Mouse (Mus musculus): ENCODE measurements at regions not wholly inside any gene's neighbourhood (a gene's known extent, or its start where the extent isn't known, plus 50 kb on each side); places are given as distances from the start of the nearest gene placed in this dataset.
A peak's percentile ranks its signal among the peaks of the same experiment; 100 is the strongest.

DNA sequence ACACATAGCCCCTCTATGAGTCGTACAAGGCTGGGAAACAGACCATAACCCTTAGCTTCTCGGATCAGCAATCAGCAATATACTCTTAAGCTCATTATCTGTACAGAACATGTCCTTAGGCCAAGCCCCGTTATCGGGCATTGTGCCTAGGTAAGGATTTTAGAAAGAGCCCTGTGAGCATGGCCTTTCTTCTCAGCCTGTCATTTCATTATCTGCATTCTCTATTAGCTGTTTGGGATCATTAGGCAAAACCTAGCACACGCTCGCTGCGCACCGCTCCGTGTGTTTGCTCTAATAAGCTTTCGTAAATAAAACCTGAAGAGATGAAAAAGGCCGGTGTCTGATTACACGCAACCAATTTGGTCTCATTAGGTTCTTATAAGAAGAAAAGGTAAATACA is 2507.1 kb upstream of the 5930422O12Rik start:
- peaks cover 11% of the 10 kb centered on the region for H3K4me1 ChIP-seq
- DNase-seq (ENCODE audit: low spot score) = no peak
- no peak overlapping the region for H3K27ac ChIP-seq
- H3K27me3 ChIP-seq (ENCODE audit: low read depth, poor library complexity, severe bottlenecking) = 0 out of 2 replicates have a peak, but pooled peaks cover 5% of the 10 kb centered on the region
- no peaks in the 10 kb centered on the region for H3K9me3 ChIP-seq (replicated peaks)
- H3K4me3 ChIP-seq = no peak overlapping the region
- WGBS = 84% methylated on average over 12 of the region's 12 CpGs
- no peaks in the 10 kb centered on the region for H3K36me3 ChIP-seq

DNA sequence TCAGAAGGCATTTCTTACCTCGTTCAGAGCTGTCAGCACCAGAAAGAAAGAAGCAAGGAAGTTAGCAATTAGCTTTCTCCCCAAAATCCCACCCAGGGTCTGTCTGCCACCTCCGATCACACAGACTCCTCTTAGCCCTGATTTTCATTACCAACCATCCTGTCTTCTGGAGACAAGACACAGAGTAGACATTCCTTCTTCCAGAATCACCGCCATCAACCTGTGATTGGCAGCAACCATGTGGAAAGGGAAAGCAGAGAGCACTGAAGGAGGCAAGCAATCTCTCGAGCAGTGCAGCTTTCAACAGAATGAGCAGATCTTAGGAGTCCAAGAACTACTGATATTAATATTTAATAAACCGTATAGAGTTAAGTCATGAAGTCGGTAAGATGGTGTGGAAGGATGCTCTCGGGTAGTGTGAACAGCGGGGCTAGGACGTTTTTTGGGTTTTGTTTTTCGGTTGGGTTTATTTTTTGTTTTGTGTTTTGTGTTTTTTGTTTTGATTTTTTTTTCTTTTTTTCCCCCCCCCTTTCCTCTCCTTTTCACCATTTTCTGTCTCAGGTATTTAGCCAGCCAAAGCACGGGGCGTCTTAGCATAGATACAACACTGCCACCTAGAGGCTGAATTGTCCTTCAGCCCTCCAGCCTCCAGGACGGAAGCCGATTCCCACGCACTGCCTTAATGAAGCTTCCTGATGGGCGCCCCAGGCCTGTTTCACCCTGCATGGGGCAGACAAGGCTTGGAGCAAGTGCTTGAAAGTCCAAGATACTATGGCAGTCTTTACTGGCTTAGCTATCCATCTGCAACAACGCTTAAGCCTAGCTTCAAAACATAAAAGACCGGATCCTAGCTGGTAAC is 2505.0 kb upstream of the 5930422O12Rik start:
- H3K27ac ChIP-seq = no peak overlapping the region

DNA sequence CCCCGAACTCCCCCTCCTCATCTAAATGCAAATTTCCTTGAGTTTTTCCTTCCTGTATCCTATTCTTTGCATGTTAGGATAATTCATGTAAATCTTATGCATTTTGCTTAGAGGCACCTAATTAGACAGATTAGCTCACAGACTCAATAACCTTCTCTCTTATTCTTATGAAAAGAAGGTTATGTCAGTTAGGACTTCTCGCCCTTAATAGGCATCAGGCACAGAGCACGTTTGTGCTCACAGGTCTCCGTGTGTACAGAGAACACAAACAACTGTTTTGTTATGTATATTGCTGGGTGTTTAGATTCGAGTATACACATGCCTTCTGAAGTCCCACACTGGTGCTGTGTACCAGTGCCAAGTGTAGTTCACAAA is 2504.4 kb upstream of the 5930422O12Rik start:
- H3K4me3 ChIP-seq = no peak overlapping the region
- H3K27me3 ChIP-seq (ENCODE audit: low read depth, poor library complexity, severe bottlenecking) = 0 out of 2 replicates have a peak, but pooled peaks cover 5% of the 10 kb centered on the region

More for the DNA sequence above, 2505.0 kb upstream of the 5930422O12Rik start:
- 0 out of 2 replicates have a peak, but pooled peaks cover 5% of the 10 kb centered on the region for H3K27me3 ChIP-seq (ENCODE audit: low read depth, poor library complexity, severe bottlenecking)
- peaks cover 9% of the 10 kb centered on the region for H3K4me1 ChIP-seq
- 42% methylated on average over 18 of the region's 18 CpGs for WGBS
- H3K36me3 ChIP-seq = no peaks in the 10 kb centered on the region
- no peaks in the 10 kb centered on the region for H3K9me3 ChIP-seq (replicated peaks)
- peak; percentile 78 for DNase-seq (ENCODE audit: low spot score)
- no peak overlapping the region for H3K4me3 ChIP-seq

DNA sequence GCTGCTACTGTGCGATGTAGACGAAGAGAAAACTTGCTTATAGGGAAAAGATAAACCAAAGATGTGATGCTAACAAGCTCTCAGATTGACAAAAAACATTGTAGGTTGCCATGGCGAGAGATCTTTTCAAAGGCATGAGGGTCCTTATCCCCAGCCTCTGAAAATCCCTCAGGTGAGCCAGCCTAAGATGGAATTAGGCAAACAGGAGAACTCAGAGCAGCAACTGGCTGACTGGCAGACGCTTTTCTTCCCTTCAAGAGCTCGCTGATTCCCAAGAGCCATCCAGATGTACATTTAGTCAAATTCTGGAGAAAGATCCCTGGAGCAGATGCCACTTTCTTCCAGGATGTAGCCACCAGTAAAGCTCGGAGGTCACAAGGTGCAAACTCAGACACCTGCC is 2503.9 kb upstream of the 5930422O12Rik start:
- Histone ChIP-seq H3K36me3 (no peaks in the 10 kb centered on the region), H3K4me1 (peaks cover 9% of the 10 kb centered on the region), H3K27me3 (ENCODE audit: low read depth, poor library complexity, severe bottlenecking) (0 out of 2 replicates have a peak, but pooled peaks cover 5% of the 10 kb centered on the region), H3K4me3 (no peak overlapping the region), H3K9me3 (replicated peaks) (no peaks in the 10 kb centered on the region), H3K27ac (no peak overlapping the region)
- no peak for DNase-seq (ENCODE audit: low spot score)
- 63% methylated on average over 6 of the region's 6 CpGs for WGBS

More for the DNA sequence above, 2504.4 kb upstream of the 5930422O12Rik start:
- Histone ChIP-seq H3K4me1 (peaks cover 9% of the 10 kb centered on the region), H3K27ac (no peak overlapping the region), H3K9me3 (replicated peaks) (no peaks in the 10 kb centered on the region), H3K36me3 (no peaks in the 10 kb centered on the region)
- WGBS = 51% methylated on average over 5 of the region's 5 CpGs
- no peak for DNase-seq (ENCODE audit: low spot score)

DNA sequence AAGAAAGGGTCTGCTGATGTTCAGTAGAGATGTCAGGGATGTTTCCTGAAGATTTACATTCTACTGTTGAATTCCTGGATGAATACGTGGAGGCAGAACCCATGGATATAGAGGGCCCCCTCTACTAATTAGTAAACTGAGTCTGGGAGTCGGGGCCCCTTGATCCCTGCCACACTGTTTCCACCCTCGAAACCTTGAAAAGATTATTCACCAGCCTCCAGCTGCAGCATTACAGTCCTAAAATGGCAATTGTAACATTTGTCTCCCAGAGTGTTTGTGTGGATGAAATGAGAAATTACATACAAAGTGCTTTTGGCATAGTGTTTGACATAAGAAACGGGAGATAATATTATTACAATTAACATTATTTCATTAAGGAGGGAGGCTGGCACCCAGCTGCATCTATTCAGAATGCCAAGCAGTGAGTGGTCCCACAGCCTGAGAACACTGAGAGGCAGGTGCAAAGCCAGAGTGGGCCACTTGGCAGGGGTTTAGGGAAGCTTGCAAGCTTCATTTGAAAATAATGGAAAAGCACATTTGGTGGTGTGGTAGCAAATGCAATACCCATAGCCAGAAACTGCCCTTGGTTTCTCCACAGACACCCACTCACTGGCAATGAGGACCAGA is 2490.9 kb upstream of the 5930422O12Rik start:
- H3K9me3 ChIP-seq (replicated peaks) = no peaks in the 10 kb centered on the region
- no peak for DNase-seq (ENCODE audit: low spot score)
- no peak overlapping the region for H3K4me3 ChIP-seq
- H3K4me1 ChIP-seq = peaks cover 11% of the 10 kb centered on the region
- 83% methylated on average over 4 of the region's 4 CpGs for WGBS
- H3K27ac ChIP-seq = no peak overlapping the region
- H3K36me3 ChIP-seq = no peaks in the 10 kb centered on the region
- H3K27me3 ChIP-seq (ENCODE audit: low read depth, poor library complexity, severe bottlenecking) = no peaks in the 10 kb centered on the region

DNA sequence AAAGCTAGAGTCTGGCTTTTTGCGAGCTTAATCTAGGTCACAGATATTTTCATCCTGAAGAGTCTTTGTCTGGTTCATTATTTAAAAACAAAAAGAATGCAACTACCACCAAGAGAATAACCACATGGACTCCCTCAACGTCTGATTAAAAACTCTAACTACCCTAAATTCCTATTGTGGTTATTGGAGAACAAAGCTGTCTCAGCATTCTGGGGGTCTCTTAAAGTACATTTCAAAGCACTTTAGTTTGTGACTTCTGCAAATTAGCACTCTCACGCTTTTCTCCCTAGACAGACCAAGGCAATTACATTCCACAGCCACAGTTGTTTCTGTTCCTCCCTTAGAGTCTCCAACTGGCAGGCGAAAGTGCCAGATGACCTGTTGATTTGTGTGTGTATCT is 2487.6 kb upstream of the 5930422O12Rik start:
- Histone ChIP-seq H3K36me3 (no peaks in the 10 kb centered on the region), H3K4me1 (peaks cover 11% of the 10 kb centered on the region), H3K4me3 (no peak overlapping the region), H3K27ac (peak overlapping the region; percentile 46; the same call in 1 of the 2 replicates), H3K9me3 (replicated peaks) (no peaks in the 10 kb centered on the region), H3K27me3 (ENCODE audit: low read depth, poor library complexity, severe bottlenecking) (no peaks in the 10 kb centered on the region)
- DNase-seq (ENCODE audit: low spot score) = no peak
- 38% methylated on average over 4 of the region's 4 CpGs for WGBS

DNA sequence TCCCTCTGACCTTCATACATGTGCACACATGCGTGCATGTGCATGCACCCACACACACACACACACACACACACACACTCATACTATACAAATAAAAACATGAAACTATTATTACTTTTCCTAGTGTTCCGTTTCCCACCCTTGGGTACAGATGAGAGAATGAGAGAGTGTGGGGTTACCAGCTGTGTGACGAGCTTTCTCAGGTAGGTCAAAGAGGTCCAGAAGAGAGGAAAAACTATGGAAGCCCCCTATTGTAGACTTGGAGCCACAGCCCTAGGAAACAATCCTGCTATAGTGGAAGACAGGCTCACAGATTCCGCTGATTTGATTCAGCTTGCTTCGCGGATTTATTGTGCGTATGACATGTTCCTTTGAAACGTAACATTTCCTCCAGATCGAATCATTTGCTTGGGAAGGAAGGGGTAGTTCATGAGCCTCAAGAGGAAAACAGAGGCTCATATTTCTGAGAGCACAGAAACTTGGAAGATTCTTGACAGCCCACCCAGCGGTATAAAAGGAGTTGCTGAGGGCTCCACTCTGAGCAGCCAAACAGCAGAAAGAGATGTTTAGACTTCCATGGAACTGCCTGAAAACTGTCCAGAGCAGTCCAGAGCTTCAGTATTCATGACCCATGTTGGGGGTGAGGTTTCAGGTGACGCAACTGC is 2486.9 kb upstream of the 5930422O12Rik start:
- Histone ChIP-seq H3K4me3 (no peak overlapping the region), H3K9me3 (replicated peaks) (no peaks in the 10 kb centered on the region), H3K27ac (0 out of 2 replicates have a peak overlapping the region, but pooled peaks have one; percentile 10), H3K36me3 (no peaks in the 10 kb centered on the region), H3K4me1 (peaks cover 17% of the 10 kb centered on the region), H3K27me3 (ENCODE audit: low read depth, poor library complexity, severe bottlenecking) (no peaks in the 10 kb centered on the region)
- no peak for DNase-seq (ENCODE audit: low spot score)
- WGBS = 86% methylated on average over 11 of the region's 11 CpGs

DNA sequence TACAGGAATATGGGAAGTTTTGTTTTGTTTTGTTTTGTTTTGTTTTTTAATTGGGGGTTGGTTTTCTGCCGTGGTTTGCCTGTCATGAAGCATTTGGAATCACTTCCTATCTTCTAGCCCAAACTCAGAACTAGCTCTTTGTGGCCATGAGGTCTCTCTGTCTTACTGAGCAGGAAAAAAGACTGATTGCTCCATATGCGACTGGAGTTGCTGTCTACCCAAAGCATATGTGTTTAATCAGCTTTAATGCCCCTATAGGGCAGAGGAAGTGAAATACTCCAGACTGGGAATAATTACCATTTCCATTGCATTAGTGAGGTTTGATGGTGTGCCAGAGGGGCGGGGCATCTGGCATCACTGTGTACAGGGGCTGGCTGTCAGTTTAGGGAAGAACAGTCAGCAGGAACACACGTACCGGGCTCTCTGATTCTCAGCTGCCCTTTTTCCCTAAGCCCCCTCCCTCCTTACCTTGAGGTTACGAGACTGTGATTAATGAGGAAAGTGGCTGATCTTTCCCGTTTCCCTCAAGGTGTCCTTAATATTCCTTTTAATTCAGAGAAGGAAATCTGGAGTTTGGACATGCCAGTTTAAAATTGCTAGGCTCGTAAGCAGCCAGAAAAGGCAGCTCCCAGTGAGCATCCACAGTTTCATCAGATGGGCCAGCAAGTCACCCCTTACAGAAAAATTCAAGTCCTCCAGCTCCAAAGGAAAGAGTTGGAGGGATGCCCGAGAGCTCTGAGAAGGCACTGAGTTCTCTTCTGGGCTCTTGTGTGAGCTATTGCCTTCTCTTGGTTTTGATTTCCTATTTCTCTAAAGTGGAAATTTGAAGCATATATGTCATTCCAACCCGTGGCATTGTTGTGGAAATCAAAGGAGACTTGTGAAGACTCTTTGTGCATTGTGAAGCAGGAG is 2482.1 kb upstream of the 5930422O12Rik start:
- Histone ChIP-seq H3K4me3 (no peak overlapping the region), H3K27me3 (ENCODE audit: low read depth, poor library complexity, severe bottlenecking) (no peaks in the 10 kb centered on the region), H3K36me3 (no peaks in the 10 kb centered on the region), H3K27ac (peak overlapping the region; percentile 58; the same call in 1 of the 2 replicates), H3K9me3 (replicated peaks) (no peaks in the 10 kb centered on the region), H3K4me1 (peaks cover 17% of the 10 kb centered on the region)
- WGBS = 42% methylated on average over 10 of the region's 10 CpGs
- DNase-seq (ENCODE audit: low spot score) = peak; percentile 69

DNA sequence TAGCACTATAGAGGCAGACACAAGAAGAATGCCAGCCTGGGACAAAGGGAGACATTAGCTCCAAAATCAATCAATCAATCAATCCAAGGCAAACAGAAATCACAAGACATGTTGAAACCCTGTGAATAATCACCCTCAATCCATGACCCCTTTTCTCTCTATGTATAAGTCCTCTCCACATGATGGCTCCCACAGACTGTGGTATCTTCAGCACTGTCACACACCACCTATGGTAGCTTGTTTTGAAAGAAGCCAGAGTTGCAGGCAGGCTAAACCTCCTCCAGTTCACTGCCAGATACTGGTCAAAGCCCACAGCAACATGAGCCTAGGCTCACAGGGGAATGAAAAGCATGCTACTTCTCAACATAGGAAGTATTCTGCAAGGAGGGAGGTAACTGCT is 2475.7 kb upstream of the 5930422O12Rik start:
- H3K4me1 ChIP-seq = no peaks in the 10 kb centered on the region
- no peak overlapping the region for H3K27ac ChIP-seq
- no peak overlapping the region for H3K4me3 ChIP-seq
- H3K36me3 ChIP-seq = no peaks in the 10 kb centered on the region
- 0 out of 2 replicates have a peak, but pooled peaks cover 2% of the 10 kb centered on the region for H3K27me3 ChIP-seq (ENCODE audit: low read depth, poor library complexity, severe bottlenecking)
- no peak for DNase-seq (ENCODE audit: low spot score)
- no peaks in the 10 kb centered on the region for H3K9me3 ChIP-seq (replicated peaks)

DNA sequence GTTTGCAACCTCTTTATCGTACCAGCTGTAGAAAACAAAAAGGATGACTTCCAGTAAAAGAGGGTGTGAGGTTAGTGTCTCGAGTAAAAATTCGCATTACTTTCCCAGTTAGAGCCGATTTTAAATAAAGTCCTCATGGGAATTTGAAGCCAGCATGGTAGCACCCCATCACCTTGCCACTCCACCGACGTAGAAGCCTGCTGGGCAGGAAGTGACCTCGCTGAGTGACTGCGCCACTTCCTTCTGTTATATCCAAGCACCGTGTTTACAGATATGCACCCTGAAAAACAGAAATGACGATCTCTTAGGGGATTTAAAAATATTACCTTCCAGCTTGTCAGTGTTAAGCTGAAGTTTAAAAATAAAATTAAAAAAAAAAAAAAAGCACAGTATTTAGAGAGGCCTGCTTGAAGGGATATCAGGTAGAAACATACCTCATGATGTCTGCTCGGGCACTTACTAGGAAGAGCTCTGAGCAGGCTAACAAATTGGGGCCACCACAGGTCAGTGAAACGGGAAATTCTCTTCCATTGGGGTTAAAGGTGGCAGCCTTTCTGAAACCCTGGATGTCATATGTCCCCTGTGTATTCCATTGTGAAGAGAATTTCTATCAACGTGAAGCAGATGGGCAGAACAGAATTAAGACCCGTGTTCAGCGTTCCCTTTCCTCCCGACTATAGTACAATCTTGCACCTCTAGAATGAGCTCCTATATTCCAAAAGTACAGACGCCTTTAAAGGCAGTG is 2468.9 kb upstream of the 5930422O12Rik start:
- no peaks in the 10 kb centered on the region for H3K36me3 ChIP-seq
- no peak for DNase-seq (ENCODE audit: low spot score)
- H3K27ac ChIP-seq = no peak overlapping the region
- peak overlapping the region; percentile 45 for H3K4me3 ChIP-seq
- H3K4me1 ChIP-seq = peaks cover 11% of the 10 kb centered on the region
- H3K9me3 ChIP-seq (replicated peaks) = no peaks in the 10 kb centered on the region
- WGBS = 40% methylated on average over 17 of the region's 17 CpGs
- 0 out of 2 replicates have a peak, but pooled peaks cover 8% of the 10 kb centered on the region for H3K27me3 ChIP-seq (ENCODE audit: low read depth, poor library complexity, severe bottlenecking)

DNA sequence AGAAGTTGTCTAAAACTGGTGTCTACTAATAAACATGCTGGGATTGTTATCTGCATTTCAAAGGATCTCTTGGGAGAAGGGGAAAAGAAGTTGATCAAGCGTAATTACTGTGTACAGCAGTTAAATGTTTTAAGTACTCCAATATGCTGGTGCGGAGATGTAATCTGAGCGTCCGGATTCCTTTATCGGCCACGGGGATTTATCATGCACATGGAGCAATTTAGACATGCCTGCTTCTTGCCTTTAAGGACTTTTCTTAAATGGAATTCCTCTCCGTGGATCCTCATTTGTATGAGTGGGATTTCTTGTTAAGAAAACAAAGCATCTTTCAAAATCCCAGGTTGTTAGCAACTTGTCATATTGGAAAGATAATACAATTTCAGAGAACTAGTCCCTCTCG is 2468.0 kb upstream of the 5930422O12Rik start:
- no peak overlapping the region for H3K4me3 ChIP-seq

More for the DNA sequence above, 2468.0 kb upstream of the 5930422O12Rik start:
- no peak for DNase-seq (ENCODE audit: low spot score)
- no peaks in the 10 kb centered on the region for H3K9me3 ChIP-seq (replicated peaks)
- H3K4me1 ChIP-seq = peaks cover 11% of the 10 kb centered on the region
- WGBS = 74% methylated on average over 8 of the region's 8 CpGs
- no peaks in the 10 kb centered on the region for H3K36me3 ChIP-seq
- 0 out of 2 replicates have a peak, but pooled peaks cover 8% of the 10 kb centered on the region for H3K27me3 ChIP-seq (ENCODE audit: low read depth, poor library complexity, severe bottlenecking)
- no peak overlapping the region for H3K27ac ChIP-seq
